Mouse (Mus musculus): ENCODE data around the gene Ier3.

- TF ChIP-seq CTCF (IDR thresholded peaks at IDR 0.05) (no peak), EP300 (IDR thresholded peaks at IDR 0.05) (0 out of 2 replicates have a peak, but pooled peaks have one; percentile 48)
These were observed 1.8 kb downstream of the Ier3 start, which contains the start of gene Flot1 for GRCm38 (mm10) chr17:35822964-35823937.

Measured in lung, postnatal 0 days (tissue).